Mouse (Mus musculus): Measurements from ENCODE around the gene Tbck. TPM values are rescaled to one million over a fixed set of nuclear protein-coding genes. Genes with fewer than 3 reads are reported as not detected.

Gene Tbck
- polyA plus RNA-seq, 1 experiment = 4.7 TPM

- H3K4me1 ChIP-seq (replicated peaks; ENCODE audit: control insufficient read depth, insufficient read depth, low read length) = no peaks in the 10 kb centered on the region
- DNase-seq = no peak
- H3K4me3 ChIP-seq (ENCODE audit: control insufficient read depth, insufficient read depth, low read length) = no peak overlapping the region
- no peak for TF ChIP-seq POLR2A (IDR thresholded peaks at IDR 0.05; ENCODE audit: control insufficient read depth, extremely low read depth, insufficient read depth, low read length, poor library complexity)
- no peak for TF ChIP-seq CTCF (IDR thresholded peaks at IDR 0.05; ENCODE audit: borderline replicate concordance, control insufficient read depth, extremely low read depth, insufficient read depth, low read length, poor library complexity)
- H3K27me3 ChIP-seq (ENCODE audit: control insufficient read depth, insufficient read depth, low read length) = no peaks in the 10 kb centered on the region
- WGBS = 95% methylated on average over 7 of the region's 7 CpGs
- H3K27ac ChIP-seq (ENCODE audit: control insufficient read depth, insufficient read depth, low read length) = no peak overlapping the region
- no peaks in the 10 kb centered on the region for H3K36me3 ChIP-seq (ENCODE audit: control insufficient read depth, insufficient read depth, low read length)
These were observed 92.7 kb downstream of the Tbck start for GRCm38 (mm10) chr3:132776686-132777085.

- 98% methylated on average over 2 of the region's 2 CpGs for WGBS
- Histone ChIP-seq H3K27ac (ENCODE audit: control insufficient read depth, insufficient read depth, low read length) (no peak overlapping the region), H3K4me3 (ENCODE audit: control insufficient read depth, insufficient read depth, low read length) (no peak overlapping the region), H3K4me1 (replicated peaks; ENCODE audit: control insufficient read depth, insufficient read depth, low read length) (no peaks in the 10 kb centered on the region), H3K36me3 (ENCODE audit: control insufficient read depth, insufficient read depth, low read length) (no peaks in the 10 kb centered on the region), H3K27me3 (ENCODE audit: control insufficient read depth, insufficient read depth, low read length) (no peaks in the 10 kb centered on the region)
- no peak for DNase-seq
- TF ChIP-seq CTCF (IDR thresholded peaks at IDR 0.05; ENCODE audit: borderline replicate concordance, control insufficient read depth, extremely low read depth, insufficient read depth, low read length, poor library complexity) (no peak), POLR2A (IDR thresholded peaks at IDR 0.05; ENCODE audit: control insufficient read depth, extremely low read depth, insufficient read depth, low read length, poor library complexity) (no peak)
These were observed 97.2 kb downstream of the Tbck start for GRCm38 (mm10) chr3:132781103-132781502.

GRCm38 (mm10) chr3:132783087-132783486, 99.1 kb downstream of the Tbck start:
- no peak for DNase-seq

GRCm38 (mm10) chr3:132784732-132785131, 100.8 kb downstream of the Tbck start:
- Histone ChIP-seq H3K36me3 (ENCODE audit: control insufficient read depth, insufficient read depth, low read length) (no peaks in the 10 kb centered on the region), H3K27ac (ENCODE audit: control insufficient read depth, insufficient read depth, low read length) (no peak overlapping the region), H3K4me3 (ENCODE audit: control insufficient read depth, insufficient read depth, low read length) (no peak overlapping the region), H3K27me3 (ENCODE audit: control insufficient read depth, insufficient read depth, low read length) (no peaks in the 10 kb centered on the region), H3K4me1 (replicated peaks; ENCODE audit: control insufficient read depth, insufficient read depth, low read length) (no peaks in the 10 kb centered on the region)
- DNase-seq = no peak
- 99% methylated on average over 6 of the region's 6 CpGs for WGBS
- TF ChIP-seq CTCF (IDR thresholded peaks at IDR 0.05; ENCODE audit: borderline replicate concordance, control insufficient read depth, extremely low read depth, insufficient read depth, low read length, poor library complexity) (no peak), POLR2A (IDR thresholded peaks at IDR 0.05; ENCODE audit: control insufficient read depth, extremely low read depth, insufficient read depth, low read length, poor library complexity) (no peak)

More at GRCm38 (mm10) chr3:132783087-132783486, 99.1 kb downstream of the Tbck start:
- Histone ChIP-seq H3K4me1 (replicated peaks; ENCODE audit: control insufficient read depth, insufficient read depth, low read length) (no peaks in the 10 kb centered on the region), H3K36me3 (ENCODE audit: control insufficient read depth, insufficient read depth, low read length) (no peaks in the 10 kb centered on the region), H3K27ac (ENCODE audit: control insufficient read depth, insufficient read depth, low read length) (no peak overlapping the region), H3K27me3 (ENCODE audit: control insufficient read depth, insufficient read depth, low read length) (no peaks in the 10 kb centered on the region), H3K4me3 (ENCODE audit: control insufficient read depth, insufficient read depth, low read length) (no peak overlapping the region)
- 93% methylated on average over 1 of the region's 1 CpGs for whole genome bisulfite sequencing
- TF ChIP-seq POLR2A (IDR thresholded peaks at IDR 0.05; ENCODE audit: control insufficient read depth, extremely low read depth, insufficient read depth, low read length, poor library complexity) (no peak), CTCF (IDR thresholded peaks at IDR 0.05; ENCODE audit: borderline replicate concordance, control insufficient read depth, extremely low read depth, insufficient read depth, low read length, poor library complexity) (no peak)

- Histone ChIP-seq H3K36me3 (ENCODE audit: control insufficient read depth, insufficient read depth, low read length) (no peaks in the 10 kb centered on the region), H3K4me1 (replicated peaks; ENCODE audit: control insufficient read depth, insufficient read depth, low read length) (no peaks in the 10 kb centered on the region), H3K27ac (ENCODE audit: control insufficient read depth, insufficient read depth, low read length) (no peak overlapping the region), H3K4me3 (ENCODE audit: control insufficient read depth, insufficient read depth, low read length) (no peak overlapping the region), H3K27me3 (ENCODE audit: control insufficient read depth, insufficient read depth, low read length) (no peaks in the 10 kb centered on the region)
- DNase-seq = no peak
- WGBS = 94% methylated on average over 3 of the region's 3 CpGs
- no peak for TF ChIP-seq CTCF (IDR thresholded peaks at IDR 0.05; ENCODE audit: borderline replicate concordance, control insufficient read depth, extremely low read depth, insufficient read depth, low read length, poor library complexity)
- no peak for TF ChIP-seq POLR2A (IDR thresholded peaks at IDR 0.05; ENCODE audit: control insufficient read depth, extremely low read depth, insufficient read depth, low read length, poor library complexity)
These were observed 102.7 kb downstream of the Tbck start for GRCm38 (mm10) chr3:132786690-132787089.

- Histone ChIP-seq H3K27ac (ENCODE audit: control insufficient read depth, insufficient read depth, low read length) (no peak overlapping the region), H3K36me3 (ENCODE audit: control insufficient read depth, insufficient read depth, low read length) (no peaks in the 10 kb centered on the region), H3K4me1 (replicated peaks; ENCODE audit: control insufficient read depth, insufficient read depth, low read length) (no peaks in the 10 kb centered on the region), H3K4me3 (ENCODE audit: control insufficient read depth, insufficient read depth, low read length) (no peak overlapping the region), H3K27me3 (ENCODE audit: control insufficient read depth, insufficient read depth, low read length) (no peaks in the 10 kb centered on the region)
- WGBS = 99% methylated on average over 4 of the region's 4 CpGs
- TF ChIP-seq CTCF (IDR thresholded peaks at IDR 0.05; ENCODE audit: borderline replicate concordance, control insufficient read depth, extremely low read depth, insufficient read depth, low read length, poor library complexity) (no peak), POLR2A (IDR thresholded peaks at IDR 0.05; ENCODE audit: control insufficient read depth, extremely low read depth, insufficient read depth, low read length, poor library complexity) (no peak)
- DNase-seq = no peak
These were observed 103.8 kb downstream of the Tbck start for GRCm38 (mm10) chr3:132787775-132788174.

GRCm38 (mm10) chr3:132791140-132791539, 107.2 kb downstream of the Tbck start:
- WGBS = 92% methylated on average over 4 of the region's 4 CpGs
- Histone ChIP-seq H3K36me3 (ENCODE audit: control insufficient read depth, insufficient read depth, low read length) (no peaks in the 10 kb centered on the region), H3K4me1 (replicated peaks; ENCODE audit: control insufficient read depth, insufficient read depth, low read length) (no peaks in the 10 kb centered on the region), H3K27me3 (ENCODE audit: control insufficient read depth, insufficient read depth, low read length) (no peaks in the 10 kb centered on the region), H3K4me3 (ENCODE audit: control insufficient read depth, insufficient read depth, low read length) (no peak overlapping the region), H3K27ac (ENCODE audit: control insufficient read depth, insufficient read depth, low read length) (no peak overlapping the region)
- TF ChIP-seq CTCF (IDR thresholded peaks at IDR 0.05; ENCODE audit: borderline replicate concordance, control insufficient read depth, extremely low read depth, insufficient read depth, low read length, poor library complexity) (no peak), POLR2A (IDR thresholded peaks at IDR 0.05; ENCODE audit: control insufficient read depth, extremely low read depth, insufficient read depth, low read length, poor library complexity) (no peak)
- no peak for DNase-seq

All from thymus, adult 2 months (tissue).